Mouse (Mus musculus) thymus, postnatal 4 days (tissue): ENCODE measurements around the gene Nup155.

Source experiments
- DNase-seq: peaks from one replicate; pipeline ENCODE4 v3.0.0; 2021

The Nup155 gene

DNA sequence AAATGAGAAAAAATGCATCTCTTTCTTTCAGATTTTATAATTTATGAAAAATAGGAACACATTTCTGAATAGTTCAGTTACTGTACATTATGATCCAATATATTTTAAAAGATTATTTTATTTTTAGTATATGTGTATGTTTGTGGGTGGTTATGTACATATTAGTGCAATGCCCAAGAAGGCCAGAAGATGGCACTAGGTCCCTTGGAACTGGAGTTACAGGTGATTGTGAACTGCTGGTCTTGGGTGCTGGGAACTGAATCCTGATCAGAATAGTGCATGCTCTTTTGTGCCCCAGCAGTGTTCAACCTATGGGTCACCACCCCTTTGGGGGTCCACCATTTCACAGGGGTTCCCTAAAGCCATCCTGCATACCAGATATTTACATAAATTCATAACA lies 91.2 kb downstream of the Nup155 start:
- peak; percentile 21 for DNase-seq

DNA sequence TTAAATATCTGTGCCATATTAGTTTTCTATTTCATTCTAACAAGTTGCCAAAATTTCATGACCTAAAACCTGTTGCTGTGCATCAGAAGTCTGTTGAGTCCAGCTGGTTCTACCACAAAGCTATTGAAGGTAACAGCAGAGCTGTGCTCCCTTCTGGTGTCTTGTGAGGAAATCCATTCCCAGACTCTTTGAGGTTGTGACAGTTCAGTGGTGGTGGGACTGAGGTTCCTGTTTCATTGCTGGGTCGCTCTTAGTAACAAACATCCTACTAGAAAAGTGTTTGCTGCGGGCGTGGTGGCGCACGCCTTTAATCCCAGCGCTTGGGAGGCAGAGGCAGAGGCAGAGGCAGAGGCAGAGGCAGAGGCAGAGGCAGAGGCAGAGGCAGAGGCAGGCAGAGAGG lies 99.3 kb downstream of the Nup155 start:
- DNase-seq = no peak
